Mouse (Mus musculus): Measurements from ENCODE around the gene Gm49322. TPM values are rescaled to one million over a fixed set of nuclear protein-coding genes. Genes with fewer than 3 reads are reported as not detected.

Gene Gm49322
- total and polyA plus RNA-seq, 3 experiments = 0.28 to 1.8 (median 1.1) TPM

DNA sequence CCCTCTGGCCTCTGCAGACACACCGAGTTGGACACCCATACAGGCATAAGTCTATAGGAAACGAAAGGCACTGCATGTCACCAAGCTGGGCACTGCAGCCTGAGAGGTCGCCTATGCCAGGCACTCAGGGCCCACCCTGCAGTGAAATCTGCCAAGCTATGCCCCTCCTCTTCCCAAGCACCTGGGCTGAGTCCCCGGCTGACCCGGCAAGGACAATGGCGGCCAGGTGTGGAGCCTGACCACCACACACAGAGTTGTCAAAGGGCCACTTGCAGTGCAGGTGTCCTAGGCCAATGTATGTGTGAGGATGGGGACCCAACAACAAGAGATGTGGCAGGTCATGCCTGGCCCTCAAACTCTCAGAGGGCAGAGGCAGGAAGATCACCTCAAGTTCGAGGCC lies 46.4 kb upstream of the Gm49322 start (continued):
- TF ChIP-seq SIN3A (IDR thresholded peaks at IDR 0.05; ENCODE audit: low read length) (no peak), TBP (conservative IDR thresholded peaks at IDR 0.05; ENCODE audit: low read depth, low read length) (no peak)

DNA sequence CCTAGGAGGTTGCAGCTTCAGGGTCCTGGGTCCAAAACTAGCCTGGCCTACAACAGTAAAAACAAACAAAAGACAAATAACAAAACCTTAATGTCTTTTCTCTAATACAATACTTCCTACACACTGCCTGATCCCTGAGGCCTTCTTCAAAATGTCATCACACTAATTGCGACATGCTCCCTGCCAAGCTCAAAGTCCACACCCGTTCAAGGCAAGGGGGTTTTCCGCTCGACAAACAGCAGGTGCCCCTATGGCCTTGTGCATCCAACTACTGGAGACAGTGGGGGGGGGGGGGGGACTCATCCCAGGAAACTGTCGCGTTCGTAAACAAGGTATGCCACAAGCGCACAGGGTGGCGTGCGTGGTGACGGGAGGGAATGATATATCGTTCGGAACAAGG lies 45.2 kb upstream of the Gm49322 start:
- peaks cover 0 to 54% of the 10 kb centered on the region in 2 experiments for H3K36me3 ChIP-seq (replicated peaks in 1 of 2; ENCODE audit: control insufficient read depth in 1 of 2, insufficient read depth in 1 of 2, low read length in 1 of 2)
- no peak for TF ChIP-seq BHLHE40 (IDR thresholded peaks at IDR 0.05; ENCODE audit: low read depth, low read length)
- no peak for TF ChIP-seq CTCF (conservative IDR thresholded peaks at IDR 0.05 in 1 of 2, IDR thresholded peaks at IDR 0.05 in 1 of 2; ENCODE audit: low read depth in 2 of 2, low read length in 2 of 2)
- no peak for TF ChIP-seq MAX (IDR thresholded peaks at IDR 0.05; ENCODE audit: low read length)
- no peak for TF ChIP-seq UBTF (IDR thresholded peaks at IDR 0.05; ENCODE audit: low read depth, low read length)
- TF ChIP-seq RAD21 (IDR thresholded peaks at IDR 0.05; ENCODE audit: low read depth, low read length) = no peak
- no peak for TF ChIP-seq TBP (conservative IDR thresholded peaks at IDR 0.05; ENCODE audit: low read depth, low read length)
- TF ChIP-seq USF1 (IDR thresholded peaks at IDR 0.05; ENCODE audit: low read depth, low read length) = no peak
- no peak for TF ChIP-seq E2F4 (IDR thresholded peaks at IDR 0.05; ENCODE audit: insufficient replicate concordance, low read depth, low read length)
- H3K9ac ChIP-seq (ENCODE audit: insufficient read depth, low read depth) = peak overlapping the region; percentile 91
- H3K79me2 ChIP-seq (replicated peaks; ENCODE audit: control insufficient read depth, extremely low read depth, insufficient read depth, poor library complexity, severe bottlenecking) = peaks cover 49% of the 10 kb centered on the region
- in situ Hi-C loops (cut with MboI; ENCODE audit: low pct_ligation_motif_present, low pct_unique_long_range_greater_than_20kb, low sequenced_read_pairs) (no loop called here), dilution Hi-C loops (cut with MboI; ENCODE audit: extremely low pct_ligation_motif_present, extremely low pct_unique_long_range_greater_than_20kb, low sequenced_read_pairs) (no loop called here)
- no peak for DNase-seq (ENCODE audit: extremely low read depth)
- no peaks in the 10 kb centered on the region for H3K9me3 ChIP-seq (replicated peaks; ENCODE audit: low read length)
- peaks cover 18 to 46% of the 10 kb centered on the region in 2 experiments for H3K4me1 ChIP-seq (ENCODE audit: control insufficient read depth in 1 of 2, insufficient read depth in 2 of 2)
- H3K4me3 ChIP-seq (replicated peaks in 1 of 3; ENCODE audit: low read depth in 2 of 3, low read length in 2 of 3, poor library complexity in 1 of 3) = peak overlapping the region; percentile 71 to 98 (median 93)
- H3K27ac ChIP-seq (ENCODE audit: insufficient read depth, low read depth) = peak overlapping the region; percentile 46; the same call in 1 of the 2 replicates
- H3K4me2 ChIP-seq (ENCODE audit: insufficient read depth, low read depth, poor library complexity, severe bottlenecking) = peak overlapping the region; percentile 72
- no peaks in the 10 kb centered on the region for H3K27me3 ChIP-seq (replicated peaks)

DNA sequence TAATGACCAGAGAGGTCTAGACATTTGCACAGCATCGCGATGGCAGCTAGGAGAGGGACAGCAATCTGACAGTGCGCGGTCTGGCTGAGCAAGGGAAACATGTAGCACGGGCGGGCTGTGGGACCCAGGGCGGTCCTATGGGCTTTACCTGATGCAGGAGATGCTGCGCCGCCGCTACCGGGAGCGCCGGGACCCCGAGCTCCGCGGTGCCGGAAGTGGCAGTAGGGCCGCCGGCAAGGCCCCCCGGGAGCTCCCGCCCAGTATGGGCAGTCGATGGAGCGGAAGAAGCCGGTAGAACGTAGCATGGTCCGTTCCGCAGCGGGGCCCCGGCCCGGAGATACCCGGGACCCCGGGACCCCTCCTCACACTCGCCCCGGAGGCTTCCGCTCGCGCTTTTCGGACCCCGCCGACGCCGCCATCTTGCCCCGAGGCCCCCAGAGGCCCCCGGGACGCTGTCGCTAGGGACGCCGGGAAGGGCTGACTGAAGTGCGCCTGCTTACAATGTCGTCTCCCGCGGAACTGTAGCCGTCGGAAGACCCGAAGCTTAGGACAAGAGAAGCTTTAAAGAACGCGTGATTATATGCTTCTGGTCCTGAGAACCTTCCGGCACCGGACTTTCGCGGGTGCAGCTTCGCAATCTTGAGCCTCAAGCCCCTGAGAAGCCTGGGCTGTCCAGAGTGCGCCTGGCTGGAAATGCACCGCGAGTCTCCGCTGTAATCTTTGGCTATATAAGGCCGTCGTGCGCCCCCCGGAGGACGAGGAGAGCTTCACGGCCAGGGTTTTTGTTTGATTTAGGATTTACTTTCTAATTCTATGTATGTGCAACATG lies 44.5 kb upstream of the Gm49322 start, which contains the start of gene Rexo1:
TSS of gene Rexo1 (minus strand) at position 445 of the 829 bp plus-strand sequence.
- Histone ChIP-seq H3K4me2 (ENCODE audit: insufficient read depth, low read depth, poor library complexity, severe bottlenecking) (peak within 1 kb of the TSS; percentile 72), H3K27ac (ENCODE audit: insufficient read depth, low read depth) (peak within 1 kb of the TSS; percentile 66), H3K9me3 (replicated peaks; ENCODE audit: low read length) (no peaks in the 10 kb centered on the region), H3K4me1 (ENCODE audit: control insufficient read depth in 1 of 2, insufficient read depth in 2 of 2) (peaks cover 18 to 52% of the 10 kb centered on the region in 2 experiments), H3K36me3 (replicated peaks in 1 of 2; ENCODE audit: control insufficient read depth in 1 of 2, insufficient read depth in 1 of 2, low read length in 1 of 2) (peaks cover 0 to 58% of the 10 kb centered on the region in 2 experiments), H3K27me3 (replicated peaks) (no peaks in the 10 kb centered on the region), H3K4me3 (replicated peaks in 1 of 3; ENCODE audit: low read depth in 2 of 3, low read length in 2 of 3, poor library complexity in 1 of 3) (peak within 1 kb of the TSS; percentile 71 to 98 (median 93)), H3K79me2 (replicated peaks; ENCODE audit: control insufficient read depth, extremely low read depth, insufficient read depth, poor library complexity, severe bottlenecking) (peaks cover 48% of the 10 kb centered on the region), H3K9ac (ENCODE audit: insufficient read depth, low read depth) (peak within 1 kb of the TSS; percentile 91)
- dilution Hi-C loops (cut with MboI; ENCODE audit: extremely low pct_ligation_motif_present, extremely low pct_unique_long_range_greater_than_20kb, low sequenced_read_pairs) = no loop called here
- DNase-seq (ENCODE audit: extremely low read depth) = peak; percentile 92
- in situ Hi-C loops (cut with MboI; ENCODE audit: low pct_ligation_motif_present, low pct_unique_long_range_greater_than_20kb, low sequenced_read_pairs) = no loop called here
- no peak for TF ChIP-seq PAX5 (IDR thresholded peaks at IDR 0.05; ENCODE audit: low read length)
- TF ChIP-seq NELFE (IDR thresholded peaks at IDR 0.05; ENCODE audit: low read depth, low read length) = peak; percentile 69
- peak; percentile 79 for TF ChIP-seq POLR2A (IDR thresholded peaks at IDR 0.05; ENCODE audit: low read depth, low read length)
- peak; percentile 100 for TF ChIP-seq MAX (IDR thresholded peaks at IDR 0.05; ENCODE audit: low read length)
- peak; percentile 91 for TF ChIP-seq SIN3A (IDR thresholded peaks at IDR 0.05; ENCODE audit: low read length)
- TF ChIP-seq CHD2 (IDR thresholded peaks at IDR 0.05; ENCODE audit: low read length) = no peak
- no peak for TF ChIP-seq USF1 (IDR thresholded peaks at IDR 0.05; ENCODE audit: low read depth, low read length)
- peak; percentile 62 for TF ChIP-seq RAD21 (IDR thresholded peaks at IDR 0.05; ENCODE audit: low read depth, low read length)
- peak; percentile 80 for TF ChIP-seq ELF1 (IDR thresholded peaks at IDR 0.05; ENCODE audit: low read depth, low read length)
- peak; percentile 31 to 88; a peak in 3 of 4 replicates for TF ChIP-seq CTCF (conservative IDR thresholded peaks at IDR 0.05 in 1 of 2, IDR thresholded peaks at IDR 0.05 in 1 of 2; ENCODE audit: low read depth in 2 of 2, low read length in 2 of 2)
- TF ChIP-seq IRF4 (IDR thresholded peaks at IDR 0.05; ENCODE audit: low read depth, low read length) = no peak
- peak; percentile 88; the same call in 1 of the 2 replicates for TF ChIP-seq KAT2A (IDR thresholded peaks at IDR 0.05; ENCODE audit: insufficient replicate concordance, low read length)
- TF ChIP-seq MEF2A (IDR thresholded peaks at IDR 0.05; ENCODE audit: borderline replicate concordance, low read depth, low read length) = peak; percentile 49; the same call in 1 of the 2 replicates
- peak; percentile 80 for TF ChIP-seq TCF12 (IDR thresholded peaks at IDR 0.05; ENCODE audit: low read depth, low read length)
- peak; percentile 45 for TF ChIP-seq ZMIZ1 (IDR thresholded peaks at IDR 0.05; ENCODE audit: low read depth, low read length)
- TF ChIP-seq MYC (IDR thresholded peaks at IDR 0.05; ENCODE audit: low read depth, low read length) = peak; percentile 64; the same call in 1 of the 2 replicates
- 0 out of 2 replicates have a peak, but pooled peaks have one; percentile 46 for TF ChIP-seq TBP (conservative IDR thresholded peaks at IDR 0.05; ENCODE audit: low read depth, low read length)
- no peak for TF ChIP-seq ZNF384 (IDR thresholded peaks at IDR 0.05; ENCODE audit: low read depth, low read length)
- TF ChIP-seq HCFC1 (IDR thresholded peaks at IDR 0.05; ENCODE audit: low read depth, low read length) = peak; percentile 95
- TF ChIP-seq SMC3 (IDR thresholded peaks at IDR 0.05; ENCODE audit: low read depth, low read length) = peak; percentile 65
- TF ChIP-seq UBTF (IDR thresholded peaks at IDR 0.05; ENCODE audit: low read depth, low read length) = no peak

All from CH12.LX (cell line).